Mouse (Mus musculus) kidney, embryonic 14.5 days (tissue): Measurements from ENCODE around the gene Kcng1. TPM values are rescaled to one million over a fixed set of nuclear protein-coding genes. Genes with fewer than 3 reads are reported as not detected.

Experiments
- ATAC-seq: fragments of 200-750 bp; cut with Nextera tagmentation; 2 replicates; pipeline ENCODE4 v1.8.0; 2017; ENCODE audit warnings: moderate number of reproducible peaks, mild to moderate bottlenecking, moderate TSS enrichment, moderate library complexity; ENCODE audit not compliant: low FRiP score, low TSS enrichment
- H3K27ac ChIP-seq: fragments of 300-500 bp; sonication (generic); 2 replicates; pipeline ENCODE4 v1.5.1; 2014; ENCODE audit warnings: low read depth, mild to moderate bottlenecking, low read length, moderate library complexity, mixed read lengths
- H3K27me3 ChIP-seq: fragments of 300-500 bp; sonication (generic); 2 replicates; pipeline ENCODE4 v1.6.1; 2014; ENCODE audit warnings: mild to moderate bottlenecking, low read length; ENCODE audit not compliant: control insufficient read depth, insufficient read depth
- H3K36me3 ChIP-seq: fragments of 300-500 bp; sonication (generic); 2 replicates; pipeline ENCODE4 v1.6.1; 2014; ENCODE audit warnings: low read length, mixed read lengths; ENCODE audit not compliant: control insufficient read depth, insufficient read depth
- H3K4me1 ChIP-seq: fragments of 300-500 bp; sonication (generic); 2 replicates; pipeline ENCODE4 v1.6.1; 2014; ENCODE audit warnings: low read length, mixed read lengths; ENCODE audit not compliant: control insufficient read depth, insufficient read depth
- H3K4me2 ChIP-seq: fragments of 300-500 bp; sonication (generic); replicated peaks from 2 replicates; pipeline ENCODE4 v1.6.1; 2014; ENCODE audit warnings: low read depth, mild to moderate bottlenecking, low read length
- H3K4me3 ChIP-seq: fragments of 300-500 bp; sonication (generic); 2 replicates; pipeline ENCODE4 v1.5.1; 2014; ENCODE audit warnings: mild to moderate bottlenecking, low read length
- H3K9ac ChIP-seq: fragments of 300-500 bp; sonication (generic); 2 replicates; pipeline ENCODE4 v1.6.1; 2014; ENCODE audit warnings: low read depth, mild to moderate bottlenecking, low read length, moderate library complexity
- H3K9me3 ChIP-seq: fragments of 300-500 bp; sonication (generic); 2 replicates; pipeline ENCODE4 v1.6.1; 2016; ENCODE audit warnings: low read length; ENCODE audit not compliant: control insufficient read depth
- WGBS: fragments of 180-500 bp; shearing (Covaris S2); extraction: QIAGEN DNeasy Blood & Tissue Kit; methylation state at CpG from one replicate; pipeline ENCODE4 v1.1.7; 2014; 5-methylcytosine and 5-hydroxymethylcytosine counted together
- polyA plus RNA-seq: library from polyadenylated mRNA; unstranded; fragments of >200 nt; fragmentation: Nextera tagmentation; extraction: Ambion mirVana; gene quantifications from 2 replicates; pipeline ENCODE4 v1.2.1, GENCODE M21; 2014

Kcng1 gene
- polyA plus RNA-seq, 1 experiment from 2014 or later, result 0.62 TPM

DNA sequence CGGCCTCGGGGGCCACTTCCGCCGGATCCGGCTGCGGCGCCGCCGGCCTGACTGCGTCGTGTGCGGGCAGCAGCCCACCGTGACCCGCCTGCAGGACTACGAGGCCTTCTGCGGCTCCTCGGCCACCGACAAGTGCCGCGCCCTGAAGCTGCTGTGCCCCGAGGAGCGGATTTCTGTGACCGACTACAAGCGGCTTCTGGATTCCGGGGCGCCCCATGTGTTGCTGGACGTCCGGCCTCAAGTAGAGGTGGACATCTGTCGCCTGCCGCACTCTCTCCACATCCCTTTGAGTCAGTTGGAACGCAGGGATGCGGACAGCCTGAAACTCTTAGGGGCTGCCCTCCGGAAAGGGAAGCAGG is 50.1 kb downstream of the Kcng1 start:
- no peak overlapping the region for H3K27ac ChIP-seq
- no peaks in the 10 kb centered on the region; the same call in 1 of the 2 replicates for H3K27me3 ChIP-seq

GRCm38 (mm10) chr2:168230773-168231470 is 50.6 kb downstream of the Kcng1 start:
- WGBS, result 2% methylated on average over 73 of the region's 105 CpGs
- Histone ChIP-seq H3K27ac (peak overlapping the region; percentile 90), H3K4me1 (peaks cover 19% of the 10 kb centered on the region), H3K4me3 (peak overlapping the region; percentile 84), H3K9me3 (no peaks in the 10 kb centered on the region), H3K27me3 (no peaks in the 10 kb centered on the region; the same call in 1 of the 2 replicates), H3K9ac (peak overlapping the region; percentile 79), H3K4me2 (peak overlapping the region; percentile 99), H3K36me3 (peaks cover 14% of the 10 kb centered on the region)
- ATAC-seq, result peak; percentile 53

More for the DNA sequence above, 50.1 kb downstream of the Kcng1 start:
- no peak for ATAC-seq
- peaks cover 19% of the 10 kb centered on the region for H3K4me1 ChIP-seq
- H3K4me3 ChIP-seq, result peak overlapping the region; percentile 84
- peak overlapping the region; percentile 99 for H3K4me2 ChIP-seq
- 60% methylated on average over 33 of the region's 33 CpGs for WGBS
- peaks cover 9% of the 10 kb centered on the region for H3K36me3 ChIP-seq
- peak overlapping the region; percentile 79 for H3K9ac ChIP-seq
- no peaks in the 10 kb centered on the region for H3K9me3 ChIP-seq

- peak; percentile 88 for ATAC-seq
- no peaks in the 10 kb centered on the region; the same call in 1 of the 2 replicates for H3K27me3 ChIP-seq
Observed at GRCm38 (mm10) chr2:168230026-168230728, 51.4 kb downstream of the Kcng1 start, which contains the start of the genes Gm20716, Dpm1 and Mocs3. Gm20716 (minus strand) TSS chr2:168230364. Dpm1 (minus strand) TSS chr2:168230591. Mocs3 (plus strand) TSS chr2:168230622.

DNA sequence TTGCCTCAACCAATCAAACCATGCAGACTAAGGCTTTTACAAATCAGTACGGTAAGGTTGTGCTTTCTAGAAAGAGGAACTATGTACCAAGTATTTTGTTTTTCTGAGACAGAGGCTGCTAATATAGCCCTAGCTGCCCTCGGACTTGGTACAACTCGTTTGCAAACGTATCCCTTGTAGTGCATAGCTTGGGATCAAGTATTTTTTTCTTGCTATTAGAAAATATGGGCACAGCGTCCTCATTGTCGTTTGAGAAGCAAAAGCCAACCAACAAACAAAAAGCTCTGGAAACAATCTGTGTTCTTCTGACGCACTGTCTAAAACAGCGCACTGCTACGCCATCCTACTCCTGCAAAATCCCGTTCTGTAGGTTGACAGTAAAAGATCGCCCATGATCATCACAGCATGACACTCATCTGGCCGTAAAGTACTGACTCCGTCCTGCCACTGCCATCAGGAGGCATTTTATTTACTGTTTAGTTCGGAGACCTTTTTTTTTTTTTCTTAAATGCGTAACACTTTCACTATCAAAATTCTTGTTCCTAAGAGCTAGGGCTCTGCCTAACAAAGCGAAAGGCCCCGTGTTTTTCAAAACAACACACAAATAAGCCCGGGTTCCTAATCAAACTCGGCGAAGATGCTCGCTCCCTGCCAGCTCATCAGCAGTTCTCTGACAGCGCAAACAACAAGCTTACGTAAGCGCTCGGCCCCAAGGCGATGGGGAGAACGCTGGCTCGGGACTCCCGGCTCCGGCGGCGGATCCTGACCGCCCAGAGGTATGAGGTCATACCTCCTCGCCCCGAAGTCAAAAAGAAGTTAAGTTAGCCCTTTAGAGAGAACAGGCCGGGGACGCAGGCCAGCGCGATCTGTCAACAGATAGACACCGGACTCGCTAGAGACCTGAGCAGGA is 52.2 kb downstream of the Kcng1 start:
- peaks cover 19% of the 10 kb centered on the region for H3K4me1 ChIP-seq
- ATAC-seq, result peak; percentile 18; the same call in 1 of the 2 replicates
- peak overlapping the region; percentile 99 for H3K4me2 ChIP-seq
- peaks cover 30% of the 10 kb centered on the region for H3K36me3 ChIP-seq
- peak overlapping the region; percentile 84 for H3K4me3 ChIP-seq
- no peaks in the 10 kb centered on the region; the same call in 1 of the 2 replicates for H3K27me3 ChIP-seq
- peak overlapping the region; percentile 79 for H3K9ac ChIP-seq
- WGBS, result 21% methylated on average over 41 of the region's 41 CpGs
- no peaks in the 10 kb centered on the region for H3K9me3 ChIP-seq
- H3K27ac ChIP-seq, result no peak overlapping the region

More at GRCm38 (mm10) chr2:168230026-168230728, 51.4 kb downstream of the Kcng1 start, which contains the start of the genes Gm20716, Dpm1 and Mocs3:
- peak within 1 kb of the TSS; percentile 90 for H3K27ac ChIP-seq
- H3K9ac ChIP-seq, result peak within 1 kb of the TSS; percentile 79
- no peaks in the 10 kb centered on the region for H3K9me3 ChIP-seq
- WGBS, result under 1% methylated on average over 73 of the region's 73 CpGs
- peak within 1 kb of the TSS; percentile 99 for H3K4me2 ChIP-seq
- peak within 1 kb of the TSS; percentile 84 for H3K4me3 ChIP-seq
- peaks cover 19% of the 10 kb centered on the region for H3K4me1 ChIP-seq
- H3K36me3 ChIP-seq, result peaks cover 22% of the 10 kb centered on the region

GRCm38 (mm10) chr2:168223326-168223725 is 58.2 kb downstream of the Kcng1 start:
- H3K36me3 ChIP-seq, result peaks cover 78% of the 10 kb centered on the region
- H3K27me3 ChIP-seq, result no peaks in the 10 kb centered on the region
- 86% methylated on average over 6 of the region's 6 CpGs for WGBS
- no peak overlapping the region for H3K4me2 ChIP-seq
- H3K9ac ChIP-seq, result no peak overlapping the region
- no peaks in the 10 kb centered on the region for H3K9me3 ChIP-seq
- H3K4me1 ChIP-seq, result peaks cover under 1% of the 10 kb centered on the region; the same call in 1 of the 2 replicates
- no peak for ATAC-seq
- no peak overlapping the region for H3K27ac ChIP-seq
- H3K4me3 ChIP-seq, result no peak overlapping the region

- Histone ChIP-seq H3K4me3 (no peak overlapping the region), H3K9ac (no peak overlapping the region), H3K27ac (no peak overlapping the region), H3K4me1 (no peaks in the 10 kb centered on the region), H3K36me3 (peaks cover 88% of the 10 kb centered on the region), H3K9me3 (no peaks in the 10 kb centered on the region), H3K27me3 (no peaks in the 10 kb centered on the region), H3K4me2 (no peak overlapping the region)
- WGBS, result 50% methylated on average over 5 of the region's 5 CpGs
- no peak for ATAC-seq
Observed at GRCm38 (mm10) chr2:168213788-168214397, 67.6 kb downstream of the Kcng1 start.
